Mouse (Mus musculus) erythroblast, adult 5-6 weeks (primary cell): Measurements from ENCODE around the gene AU040320. TPM values are rescaled to one million over a fixed set of nuclear protein-coding genes. Genes with fewer than 3 reads are reported as not detected.
A peak's percentile ranks its signal among the peaks of the same experiment; 100 is the strongest.

Experiments
- ATAC-seq: replicated peaks from 2 replicates; pipeline ENCODE4 v1.8.0; 2016; ENCODE audit warnings: moderate number of reproducible peaks, mild to moderate bottlenecking, moderate TSS enrichment, inconsistent platforms; ENCODE audit not compliant: poor library complexity, low FRiP score, severe bottlenecking
- total RNA-seq, 2 experiments: library from RNA; stranded (forward) in 1 of 2; stranded (reverse) in 1 of 2; fragments of 150-400 nt in 1 of 2; fragments of 200-764, 138-1000 nt in 1 of 2; gene quantifications; 2 replicates each; pipeline versions ENCODE4 v1.2.3 to v1.2.4; 2015 to 2017; ENCODE audit warnings: low replicate concordance in 2 of 2

Gene AU040320
- total RNA-seq, 2 experiments from 2014 or later: 2.7 to 5.4 TPM

GRCm38 (mm10) chr4:126779826-126780775, 26.8 kb downstream of the AU040320 start:
- ATAC-seq: no peak

- no peak for ATAC-seq
These were observed 28.5 kb downstream of the AU040320 start for GRCm38 (mm10) chr4:126781871-126782270.

GRCm38 (mm10) chr4:126782512-126782911, 29.2 kb downstream of the AU040320 start:
- ATAC-seq: no peak

GRCm38 (mm10) chr4:126782996-126783395, 29.7 kb downstream of the AU040320 start:
- ATAC-seq: no peak

GRCm38 (mm10) chr4:126792341-126793102, 39.2 kb downstream of the AU040320 start:
- no peak for ATAC-seq

GRCm38 (mm10) chr4:126802174-126802573, 48.8 kb downstream of the AU040320 start:
- no peak for ATAC-seq

GRCm38 (mm10) chr4:126803268-126803873, 50.0 kb downstream of the AU040320 start:
- peak; percentile 87 for ATAC-seq

GRCm38 (mm10) chr4:126805741-126806140, 52.4 kb downstream of the AU040320 start:
- ATAC-seq: no peak

- ATAC-seq: no peak
These were observed 53.5 kb downstream of the AU040320 start for GRCm38 (mm10) chr4:126806692-126807427.

- no peak for ATAC-seq
These were observed 57.2 kb downstream of the AU040320 start for GRCm38 (mm10) chr4:126810566-126810965.

- ATAC-seq: no peak
These were observed 59.9 kb downstream of the AU040320 start for GRCm38 (mm10) chr4:126813212-126813611.

- ATAC-seq: no peak
These were observed 61.5 kb downstream of the AU040320 start for GRCm38 (mm10) chr4:126814854-126815253.

GRCm38 (mm10) chr4:126822891-126823882, 69.8 kb downstream of the AU040320 start:
- ATAC-seq: no peak

- ATAC-seq: no peak
These were observed 70.6 kb downstream of the AU040320 start for GRCm38 (mm10) chr4:126823917-126824316.

- no peak for ATAC-seq
These were observed 77.8 kb downstream of the AU040320 start for GRCm38 (mm10) chr4:126831122-126831521.

- ATAC-seq: no peak
These were observed 85.5 kb downstream of the AU040320 start for GRCm38 (mm10) chr4:126838799-126839198.

- peak; percentile 86 for ATAC-seq
These were observed 86.5 kb downstream of the AU040320 start for GRCm38 (mm10) chr4:126839873-126840272.

- ATAC-seq: no peak
These were observed 87.7 kb downstream of the AU040320 start for GRCm38 (mm10) chr4:126840996-126841560.
